Mouse (Mus musculus): Measurements from ENCODE around the gene Serpina3j. TPM values are rescaled to one million over a fixed set of nuclear protein-coding genes. Genes with fewer than 3 reads are reported as not detected.

Serpina3j gene
- total and polyA plus RNA-seq, 3 experiments = not detected

DNA sequence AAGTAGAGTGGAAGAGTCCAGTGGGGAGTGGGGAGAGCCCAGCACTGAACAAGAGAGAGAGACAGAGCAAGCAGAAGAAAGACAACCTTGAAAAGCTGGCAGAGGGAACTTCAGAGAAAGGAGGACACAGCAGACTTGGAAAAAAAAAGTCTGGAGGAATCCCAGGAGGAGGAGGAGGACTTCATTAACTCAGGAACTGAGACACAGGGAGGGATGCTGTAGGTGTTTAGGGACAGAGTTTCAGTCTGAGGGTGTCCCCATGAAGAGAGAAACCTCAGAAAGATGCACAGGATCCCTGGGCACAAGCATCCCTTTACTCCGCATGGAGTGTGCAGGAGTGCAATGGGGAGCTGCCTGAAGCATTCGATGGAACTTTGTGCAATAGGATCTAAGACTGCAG is 16.3 kb upstream of the Serpina3j start:
- no peaks in the 10 kb centered on the region for H3K36me3 ChIP-seq (replicated peaks in 1 of 2; ENCODE audit: control insufficient read depth in 1 of 2, insufficient read depth in 1 of 2, low read length in 1 of 2)
- no peak overlapping the region for H3K4me3 ChIP-seq (replicated peaks in 1 of 3; ENCODE audit: low read depth in 2 of 3, low read length in 2 of 3, poor library complexity in 1 of 3)
- in situ Hi-C loops (cut with MboI; ENCODE audit: low pct_ligation_motif_present, low pct_unique_long_range_greater_than_20kb, low sequenced_read_pairs) = no loop called here
- no peak overlapping the region for H3K4me2 ChIP-seq (ENCODE audit: insufficient read depth, low read depth, poor library complexity, severe bottlenecking)
- TF ChIP-seq CTCF (conservative IDR thresholded peaks at IDR 0.05 in 1 of 2, IDR thresholded peaks at IDR 0.05 in 1 of 2; ENCODE audit: low read depth in 2 of 2, low read length in 2 of 2) (no peak), ETS1 (conservative IDR thresholded peaks at IDR 0.05; ENCODE audit: low read depth, low read length) (no peak), POLR2AphosphoS2 (IDR thresholded peaks at IDR 0.05; ENCODE audit: low read depth, low read length) (no peak), RAD21 (IDR thresholded peaks at IDR 0.05; ENCODE audit: low read depth, low read length) (no peak), MYC (IDR thresholded peaks at IDR 0.05; ENCODE audit: low read depth, low read length) (no peak), UBTF (IDR thresholded peaks at IDR 0.05; ENCODE audit: low read depth, low read length) (no peak), USF1 (IDR thresholded peaks at IDR 0.05; ENCODE audit: low read depth, low read length) (no peak), CHD2 (IDR thresholded peaks at IDR 0.05; ENCODE audit: low read length) (no peak), E2F4 (IDR thresholded peaks at IDR 0.05; ENCODE audit: insufficient replicate concordance, low read depth, low read length) (no peak), IRF4 (IDR thresholded peaks at IDR 0.05; ENCODE audit: low read depth, low read length) (no peak)
- no peak overlapping the region for H3K27ac ChIP-seq (ENCODE audit: insufficient read depth, low read depth)
- H3K9me3 ChIP-seq (replicated peaks; ENCODE audit: low read length) = no peaks in the 10 kb centered on the region
- dilution Hi-C loops (cut with MboI; ENCODE audit: extremely low pct_ligation_motif_present, extremely low pct_unique_long_range_greater_than_20kb, low sequenced_read_pairs) = no loop called here
- no peaks in the 10 kb centered on the region for H3K79me2 ChIP-seq (replicated peaks; ENCODE audit: control insufficient read depth, extremely low read depth, insufficient read depth, poor library complexity, severe bottlenecking)
- H3K9ac ChIP-seq (ENCODE audit: insufficient read depth, low read depth) = no peak overlapping the region
- H3K4me1 ChIP-seq (ENCODE audit: control insufficient read depth in 1 of 2, insufficient read depth in 2 of 2) = no peaks in the 10 kb centered on the region
- peaks cover 2% of the 10 kb centered on the region for H3K27me3 ChIP-seq (replicated peaks)
- DNase-seq (ENCODE audit: extremely low read depth) = no peak

DNA sequence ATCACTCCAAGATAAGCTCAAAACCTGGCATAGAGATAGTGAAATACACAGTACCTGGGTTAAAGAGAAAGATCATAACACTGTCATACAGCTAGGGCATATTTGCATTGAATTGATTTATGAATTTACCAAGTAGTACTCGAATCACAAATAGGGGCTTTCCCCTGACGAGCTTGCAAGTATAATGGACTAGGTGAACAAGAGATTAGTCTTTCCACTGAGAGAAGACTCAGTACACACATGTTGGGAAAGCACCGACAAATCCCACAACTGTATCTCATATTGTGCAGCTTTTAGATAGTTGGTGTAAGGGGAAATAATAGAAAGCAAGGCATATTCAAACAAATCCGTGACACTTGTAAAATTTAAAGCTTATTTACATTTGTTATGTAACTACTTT is 8.4 kb upstream of the Serpina3j start:
- Histone ChIP-seq H3K4me3 (replicated peaks in 1 of 3; ENCODE audit: low read depth in 2 of 3, low read length in 2 of 3, poor library complexity in 1 of 3) (no peak overlapping the region), H3K9ac (ENCODE audit: insufficient read depth, low read depth) (no peak overlapping the region), H3K4me2 (ENCODE audit: insufficient read depth, low read depth, poor library complexity, severe bottlenecking) (no peak overlapping the region), H3K36me3 (replicated peaks in 1 of 2; ENCODE audit: control insufficient read depth in 1 of 2, insufficient read depth in 1 of 2, low read length in 1 of 2) (no peaks in the 10 kb centered on the region), H3K4me1 (ENCODE audit: control insufficient read depth in 1 of 2, insufficient read depth in 2 of 2) (peaks cover 4 to 12% of the 10 kb centered on the region in 2 experiments), H3K79me2 (replicated peaks; ENCODE audit: control insufficient read depth, extremely low read depth, insufficient read depth, poor library complexity, severe bottlenecking) (no peaks in the 10 kb centered on the region), H3K27ac (ENCODE audit: insufficient read depth, low read depth) (no peak overlapping the region), H3K9me3 (replicated peaks; ENCODE audit: low read length) (peaks cover 2% of the 10 kb centered on the region), H3K27me3 (replicated peaks) (no peaks in the 10 kb centered on the region)
- in situ Hi-C loops (cut with MboI; ENCODE audit: low pct_ligation_motif_present, low pct_unique_long_range_greater_than_20kb, low sequenced_read_pairs) (no loop called here), dilution Hi-C loops (cut with MboI; ENCODE audit: extremely low pct_ligation_motif_present, extremely low pct_unique_long_range_greater_than_20kb, low sequenced_read_pairs) (no loop called here)
- DNase-seq (ENCODE audit: extremely low read depth) = peak; percentile 81
- TF ChIP-seq RCOR1 (conservative IDR thresholded peaks at IDR 0.05; ENCODE audit: low read depth, low read length) (peak; percentile 73; the same call in 1 of the 2 replicates), ZKSCAN1 (IDR thresholded peaks at IDR 0.05; ENCODE audit: borderline replicate concordance, low read depth, low read length) (no peak), HCFC1 (IDR thresholded peaks at IDR 0.05; ENCODE audit: low read depth, low read length) (no peak), MYC (IDR thresholded peaks at IDR 0.05; ENCODE audit: low read depth, low read length) (peak; percentile 71; the same call in 1 of the 2 replicates), MEF2A (IDR thresholded peaks at IDR 0.05; ENCODE audit: borderline replicate concordance, low read depth, low read length) (peak; percentile 54; the same call in 1 of the 2 replicates), MAFK (IDR thresholded peaks at IDR 0.05; ENCODE audit: insufficient replicate concordance, low read length) (0 out of 2 replicates have a peak, but pooled peaks have one; percentile 47), ETS1 (conservative IDR thresholded peaks at IDR 0.05; ENCODE audit: low read depth, low read length) (peak; percentile 60), TCF12 (IDR thresholded peaks at IDR 0.05; ENCODE audit: low read depth, low read length) (peak; percentile 25; the same call in 1 of the 2 replicates), MAX (IDR thresholded peaks at IDR 0.05; ENCODE audit: low read length) (no peak), SIN3A (IDR thresholded peaks at IDR 0.05; ENCODE audit: low read length) (no peak), BHLHE40 (IDR thresholded peaks at IDR 0.05; ENCODE audit: low read depth, low read length) (peak; percentile 39), EP300 (IDR thresholded peaks at IDR 0.05; ENCODE audit: low read length) (peak; percentile 77), IRF4 (IDR thresholded peaks at IDR 0.05; ENCODE audit: low read depth, low read length) (peak; percentile 88), JUN (IDR thresholded peaks at IDR 0.05; ENCODE audit: insufficient read depth, low read depth, low read length) (peak; percentile 28; the same call in 1 of the 2 replicates), SMC3 (IDR thresholded peaks at IDR 0.05; ENCODE audit: low read depth, low read length) (no peak)
